Mouse (Mus musculus) spleen, postnatal 4 days (tissue): ENCODE results near the gene Armcx1.
"Not testable (repeated sequence)": the region's sequence is repeated elsewhere in the genome, so short reads cannot be mapped to it uniquely, and the experiment has no call there.

Experiments
- DNase-seq, 2 experiments: peaks; one replicate each; pipeline ENCODE4 v3.0.0; 2022; ENCODE audit warnings: low spot score in 2 of 2

Gene Armcx1

GRCm38 (mm10) chrX:134757293-134757995 is 39.7 kb downstream of the Armcx1 start:
- no peak for DNase-seq

- DNase-seq: not testable (repeated sequence)
Measured at GRCm38 (mm10) chrX:134763428-134764198, 45.9 kb downstream of the Armcx1 start.
